Mouse (Mus musculus) testis, adult 2 months (tissue): ENCODE measurements at regions not wholly inside any gene's neighbourhood (a gene's known extent, or its start where the extent isn't known, plus 50 kb on each side); places are given as distances from the start of the nearest gene placed in this dataset.

Experiments used
- H3K27ac ChIP-seq: fragments of 200-500 bp; 2 replicates; pipeline ENCODE4 v1.5.1; 2012; ENCODE audit warnings: low read depth, low read length; ENCODE audit not compliant: control insufficient read depth, insufficient read depth
- H3K27me3 ChIP-seq: fragments of 200-500 bp; 2 replicates; pipeline ENCODE4 v1.6.1; 2012; ENCODE audit warnings: mild to moderate bottlenecking, low read length, moderate library complexity; ENCODE audit not compliant: control insufficient read depth, insufficient read depth
- H3K36me3 ChIP-seq: fragments of 200-500 bp; 2 replicates; pipeline ENCODE4 v1.6.1; 2012; ENCODE audit warnings: mild to moderate bottlenecking, low read length; ENCODE audit not compliant: control insufficient read depth, insufficient read depth
- H3K4me1 ChIP-seq: fragments of 200-500 bp; 2 replicates; pipeline ENCODE4 v1.6.1; 2012; ENCODE audit warnings: low read length; ENCODE audit not compliant: control insufficient read depth, insufficient read depth
- H3K4me3 ChIP-seq: fragments of 200-500 bp; 2 replicates; pipeline ENCODE4 v1.5.1; 2012; ENCODE audit warnings: low read depth, mild to moderate bottlenecking, low read length, moderate library complexity, mixed read lengths; ENCODE audit not compliant: control insufficient read depth
- CTCF ChIP-seq: fragments of 200-500 bp; IDR thresholded peaks from 2 replicates; pipeline ENCODE4 v1.5.1; 2012; ENCODE audit warnings: low read depth, mild to moderate bottlenecking, inconsistent platforms, low read length, moderate library complexity; ENCODE audit not compliant: control insufficient read depth, insufficient read depth, insufficient replicate concordance
- POLR2A ChIP-seq: fragments of 200-500 bp; IDR thresholded peaks from 2 replicates; pipeline ENCODE4 v1.6.1; 2012; ENCODE audit warnings: low read depth, mild to moderate bottlenecking, inconsistent platforms, low read length, moderate library complexity; ENCODE audit not compliant: control insufficient read depth

DNA sequence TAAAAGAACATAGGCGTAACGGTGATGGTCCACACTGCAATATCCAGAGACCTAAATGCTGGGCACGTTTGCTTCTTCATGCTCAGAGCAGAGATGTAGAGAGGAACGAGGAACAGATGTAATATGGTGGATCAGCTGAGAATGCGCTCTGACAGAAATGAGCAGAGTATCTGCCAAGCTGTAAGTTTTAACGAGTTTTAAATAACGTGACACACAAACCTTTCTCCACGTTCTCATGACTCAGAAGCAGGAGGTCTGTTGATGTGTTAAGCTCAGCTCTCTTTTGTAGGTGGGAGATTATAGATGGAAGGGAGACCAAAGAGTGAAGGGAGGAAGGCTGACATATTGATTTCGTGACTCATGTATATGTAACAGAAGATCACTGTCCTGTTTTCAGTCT, 72.1 kb upstream of the 1700020N01Rik start:
- H3K4me1 ChIP-seq, result no peaks in the 10 kb centered on the region
- H3K4me3 ChIP-seq, result no peak overlapping the region
- no peak for TF ChIP-seq CTCF
- no peak for TF ChIP-seq POLR2A
- H3K27ac ChIP-seq, result no peak overlapping the region
- H3K36me3 ChIP-seq, result no peaks in the 10 kb centered on the region
- H3K27me3 ChIP-seq, result no peaks in the 10 kb centered on the region

DNA sequence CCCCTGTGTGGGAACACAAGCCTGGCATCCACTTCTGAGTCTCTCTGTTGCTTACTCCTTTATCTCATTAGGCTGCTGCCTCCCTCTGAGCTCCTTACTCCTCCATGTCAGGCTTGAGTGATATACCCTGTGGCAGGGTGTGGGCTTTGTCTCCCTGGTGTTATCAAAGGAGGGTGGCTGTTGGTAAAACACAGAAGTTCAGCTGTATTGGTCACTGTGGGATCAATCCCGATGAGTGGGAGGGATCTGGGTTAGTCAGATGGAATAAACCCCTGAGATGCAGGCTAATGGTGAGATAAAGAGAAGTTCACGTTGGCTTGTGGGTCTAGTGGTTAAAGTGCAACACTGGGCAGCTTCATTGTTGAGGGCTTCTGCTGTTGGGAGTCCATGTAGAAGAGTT, 67.4 kb upstream of the 1700020N01Rik start:
- Histone ChIP-seq H3K4me3 (no peak overlapping the region), H3K27ac (no peak overlapping the region), H3K4me1 (no peaks in the 10 kb centered on the region), H3K27me3 (no peaks in the 10 kb centered on the region), H3K36me3 (no peaks in the 10 kb centered on the region)
- TF ChIP-seq POLR2A (no peak), CTCF (no peak)

DNA sequence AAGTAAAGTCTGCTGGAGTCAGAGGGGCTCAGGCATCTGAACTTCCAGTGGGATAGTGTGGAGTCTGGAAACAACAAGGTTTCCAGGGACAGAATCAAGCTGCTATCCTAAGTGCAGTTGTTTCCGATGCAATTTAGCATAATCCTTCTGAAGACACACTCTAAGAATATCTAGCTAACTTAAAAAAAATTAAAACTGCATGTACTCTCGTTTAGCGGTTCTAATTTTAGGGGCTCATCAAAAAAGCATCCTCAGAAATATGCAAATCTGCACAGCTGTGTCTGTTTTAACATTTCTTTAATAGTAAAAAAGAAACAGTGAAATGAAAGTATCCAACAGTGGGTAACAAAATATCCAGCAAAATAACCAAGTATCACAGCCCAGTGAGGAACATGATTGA, 64.5 kb upstream of the 1700020N01Rik start:
- Histone ChIP-seq H3K27ac (no peak overlapping the region), H3K4me1 (no peaks in the 10 kb centered on the region), H3K4me3 (no peak overlapping the region), H3K36me3 (no peaks in the 10 kb centered on the region), H3K27me3 (no peaks in the 10 kb centered on the region)
- TF ChIP-seq POLR2A (no peak), CTCF (no peak)

DNA sequence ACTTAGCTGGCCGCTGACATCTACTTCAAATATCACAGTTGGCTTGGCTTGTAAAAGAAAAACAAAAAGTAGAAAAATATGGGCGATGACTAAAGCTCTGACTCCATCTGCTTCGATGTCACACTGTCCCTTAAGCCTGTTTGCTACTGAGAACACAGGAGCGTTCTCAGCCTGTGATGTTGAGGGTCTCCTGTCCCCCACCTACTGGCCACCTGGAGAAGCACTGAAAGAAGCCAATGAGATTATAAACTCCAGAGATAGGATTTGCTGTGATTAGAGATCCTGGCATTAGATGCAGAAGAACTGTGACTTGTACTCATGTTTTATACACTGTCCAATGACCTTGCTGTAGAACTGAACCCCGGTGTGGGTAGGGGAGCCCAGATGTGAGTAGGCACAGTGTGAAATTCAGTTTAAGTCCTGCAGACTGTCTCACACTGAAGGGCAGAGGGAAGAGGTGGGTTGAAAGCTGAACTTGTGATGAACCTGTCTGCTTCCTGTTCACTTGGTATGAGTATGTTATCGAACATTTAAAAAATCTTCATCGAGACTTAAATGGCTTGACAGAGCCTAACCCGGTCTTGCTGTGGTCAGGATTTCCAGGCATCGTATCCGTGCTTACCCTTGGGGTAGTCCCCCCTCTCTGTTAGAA, 63.7 kb upstream of the 1700020N01Rik start:
- TF ChIP-seq CTCF (no peak), POLR2A (no peak)
- Histone ChIP-seq H3K27me3 (no peaks in the 10 kb centered on the region), H3K27ac (no peak overlapping the region), H3K4me3 (no peak overlapping the region), H3K4me1 (no peaks in the 10 kb centered on the region), H3K36me3 (no peaks in the 10 kb centered on the region)

DNA sequence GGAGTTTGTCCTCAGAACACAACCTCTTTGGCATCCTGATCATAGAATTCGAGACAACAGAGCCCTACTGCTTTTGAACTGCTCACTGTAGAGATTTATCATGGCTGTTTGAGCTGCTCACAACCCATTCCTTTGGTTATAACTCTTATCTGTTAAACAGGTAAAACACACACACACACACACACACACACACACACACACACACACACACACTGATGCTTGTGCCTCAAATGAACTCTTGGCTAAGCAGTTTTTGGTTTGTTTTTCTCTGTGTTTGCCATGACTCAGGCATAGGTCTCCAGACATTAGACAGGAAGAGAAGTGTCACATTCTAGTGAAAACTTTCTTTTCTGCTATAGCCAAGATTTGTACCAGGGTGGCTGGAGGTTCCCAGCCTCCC, 60.8 kb upstream of the 1700020N01Rik start:
- Histone ChIP-seq H3K4me1 (no peaks in the 10 kb centered on the region), H3K4me3 (no peak overlapping the region), H3K36me3 (no peaks in the 10 kb centered on the region), H3K27ac (no peak overlapping the region), H3K27me3 (no peaks in the 10 kb centered on the region)
- TF ChIP-seq POLR2A (no peak), CTCF (no peak)

DNA sequence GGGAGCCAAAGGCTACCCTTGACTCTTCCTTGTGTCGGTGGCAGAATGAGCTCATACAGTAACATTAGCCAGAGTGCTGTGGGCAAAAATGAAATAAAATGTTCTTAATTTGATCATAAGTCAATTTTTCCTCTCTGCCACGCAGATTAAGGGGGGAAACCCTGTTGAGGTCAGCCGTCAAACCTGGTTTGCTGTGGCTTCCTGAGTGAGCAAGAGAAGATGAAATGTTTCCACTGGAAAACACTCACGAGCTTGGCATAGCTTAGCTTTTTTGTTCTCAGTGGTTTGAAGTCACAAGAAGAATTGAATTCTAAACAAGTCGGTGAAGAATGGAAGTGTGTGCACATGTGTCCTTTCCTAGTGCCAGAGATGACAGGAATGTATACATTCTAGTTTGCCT, 57.3 kb upstream of the 1700020N01Rik start:
- H3K27ac ChIP-seq, result no peak overlapping the region
- H3K27me3 ChIP-seq, result no peaks in the 10 kb centered on the region
- no peaks in the 10 kb centered on the region for H3K4me1 ChIP-seq
- no peaks in the 10 kb centered on the region for H3K36me3 ChIP-seq
- no peak overlapping the region for H3K4me3 ChIP-seq
- TF ChIP-seq CTCF, result no peak

DNA sequence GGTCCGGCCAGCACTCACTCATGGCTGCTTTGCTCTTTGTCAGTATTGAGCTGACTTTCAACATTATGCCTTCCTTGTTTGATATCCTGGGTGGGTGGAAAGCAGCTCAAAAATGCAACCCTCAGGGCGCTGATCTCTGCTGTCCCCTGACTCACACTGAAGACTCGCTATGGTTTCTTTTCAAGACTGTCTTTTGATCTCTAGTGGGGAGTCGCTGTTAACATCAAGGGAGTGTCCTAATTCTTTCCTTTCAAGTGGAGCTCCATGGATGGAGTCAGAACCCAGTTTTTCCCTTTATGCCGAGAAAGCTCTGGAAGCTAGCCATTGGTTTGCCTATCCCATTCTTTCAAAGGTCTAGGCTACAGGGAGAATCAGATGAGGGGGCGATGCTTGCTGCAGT, 54.5 kb upstream of the 1700020N01Rik start:
- Histone ChIP-seq H3K27me3 (no peaks in the 10 kb centered on the region), H3K27ac (no peak overlapping the region), H3K4me3 (no peak overlapping the region), H3K36me3 (no peaks in the 10 kb centered on the region), H3K4me1 (no peaks in the 10 kb centered on the region)
- TF ChIP-seq POLR2A, result no peak
- no peak for TF ChIP-seq CTCF
